Mouse (Mus musculus): ENCODE measurements around the gene Nlrp9b. TPM values are rescaled to one million over a fixed set of nuclear protein-coding genes. Genes with fewer than 3 reads are reported as not detected.

The Nlrp9b gene
- not detected for total RNA-seq (2023)

DNA sequence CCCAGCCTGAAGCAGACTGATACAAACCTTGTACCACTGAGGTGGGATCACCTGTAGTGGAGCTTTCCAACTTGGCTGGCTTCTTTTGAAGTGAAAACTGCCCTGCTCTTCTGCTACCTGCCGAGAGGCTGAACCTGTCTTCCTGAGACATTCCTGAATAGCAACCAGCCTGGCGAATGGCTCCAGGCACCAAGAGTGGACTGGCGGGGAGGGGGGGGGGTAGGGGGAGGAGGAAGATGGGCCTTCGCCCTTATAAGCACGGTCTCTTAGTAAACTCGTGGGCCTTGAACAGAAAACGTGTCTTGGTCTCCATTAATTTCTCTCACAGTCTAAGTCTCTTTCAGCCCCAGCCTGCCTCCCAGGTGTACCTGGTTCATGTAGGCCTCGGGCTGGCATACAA is at the start of gene Nlrp9b:
Nlrp9b (plus strand) TSS at position 301 of the 400 bp plus-strand sequence.

DNA sequence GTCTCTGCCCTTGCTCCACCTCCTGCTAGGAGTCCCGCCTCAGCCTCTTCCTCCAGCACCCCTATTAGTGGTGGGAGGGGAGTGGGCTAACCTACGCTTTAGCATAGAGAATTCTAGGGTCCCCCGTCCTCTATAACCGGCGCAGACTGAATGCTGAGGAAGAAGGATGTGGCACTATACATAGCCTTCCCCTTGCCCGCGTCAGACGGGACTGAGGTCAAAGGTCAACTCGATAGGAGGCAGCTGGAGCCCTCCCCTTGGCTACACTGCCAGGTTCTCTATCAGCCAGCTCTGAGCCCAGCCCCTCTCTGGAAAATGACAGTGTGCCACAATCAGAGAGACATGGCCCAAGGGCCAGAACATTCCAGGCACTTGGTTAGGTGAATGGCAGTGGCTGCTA is 40.7 kb upstream of the Nlrp9b start, which contains the start of gene Igsf23:
Igsf23 (minus strand) TSS at position 168 of the 400 bp plus-strand sequence.

DNA sequence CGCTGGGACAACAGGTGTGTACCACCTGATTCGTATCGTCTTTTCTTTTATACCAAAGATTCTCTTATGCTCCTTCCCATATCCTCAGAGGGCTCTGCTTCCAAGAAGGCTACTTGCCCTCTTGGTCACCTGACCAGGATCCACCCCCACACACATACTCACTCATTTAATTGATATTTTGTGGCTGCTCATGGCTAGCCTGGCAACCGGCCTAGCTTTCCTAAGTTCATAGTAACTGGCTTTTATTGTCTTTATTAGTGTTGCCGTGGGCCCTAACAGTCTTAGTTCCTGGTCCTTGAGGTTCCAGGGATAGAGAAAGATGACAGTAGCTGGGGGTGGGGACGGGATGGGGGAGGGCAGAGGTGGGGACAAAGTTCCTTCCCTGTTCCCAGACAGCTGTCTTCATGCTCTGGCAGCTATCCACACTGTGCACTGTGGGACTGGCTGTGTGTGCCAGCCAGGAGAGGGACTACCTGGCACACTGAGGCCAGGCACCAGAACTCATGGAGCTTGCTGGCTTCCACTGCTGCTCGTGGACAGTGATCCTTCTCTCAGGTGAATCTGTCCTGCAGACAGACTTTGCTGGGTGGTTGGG is 26.2 kb upstream of the Nlrp9b start, which contains the start of gene Ceacam20:
Ceacam20 (plus strand) TSS at position 428 of the 595 bp plus-strand sequence.

DNA sequence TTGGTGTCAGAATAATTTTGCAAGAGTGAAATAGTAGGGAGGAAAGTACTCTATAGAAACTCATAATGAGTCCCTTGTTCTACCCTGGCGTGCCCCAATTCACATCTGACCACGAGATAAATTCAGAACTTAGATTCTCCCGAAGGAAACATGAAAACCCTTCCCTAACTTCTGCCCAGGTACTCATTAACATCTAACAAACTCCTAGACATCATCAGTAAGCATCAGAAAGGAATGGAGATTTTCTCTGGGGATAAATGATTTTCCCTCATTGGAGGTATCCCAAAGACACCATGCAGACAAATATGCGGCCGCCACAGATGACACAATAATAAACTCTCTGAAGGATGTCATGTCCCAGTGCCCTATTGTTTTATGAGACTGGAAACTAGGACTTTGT is 108.1 kb downstream of the Nlrp9b start, which contains the start of gene Vmn1r91:
Vmn1r91 (plus strand) TSS at position 301 of the 400 bp plus-strand sequence.

DNA sequence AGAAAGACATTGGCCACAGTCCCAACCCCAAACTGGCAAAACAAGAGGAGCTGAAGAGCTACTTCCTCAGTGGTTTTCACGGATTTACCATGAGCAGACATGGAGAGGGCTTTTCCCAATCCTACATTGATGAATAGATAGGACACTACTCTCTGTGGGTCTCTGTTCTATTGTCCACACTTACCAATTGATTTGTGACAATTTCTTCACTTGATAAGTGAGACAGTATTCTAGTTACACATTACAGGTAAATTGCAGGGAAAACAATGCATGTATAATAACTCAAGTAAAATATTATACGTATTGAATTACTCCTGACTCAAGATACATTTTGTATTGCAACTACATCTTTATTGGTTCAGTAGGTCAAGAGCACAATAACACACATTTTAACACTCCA is 131.2 kb downstream of the Nlrp9b start, which contains the start of gene Gm16442:
Gm16442 (minus strand) TSS at position 101 of the 400 bp plus-strand sequence.

Other genes starting within 250 kb of the Nlrp9b start
- gene Nectin2, start 241.0 kb upstream of the Nlrp9b start, total RNA-seq (2023), result 0.38 TPM
- gene Bcam, start 220.4 kb upstream of the Nlrp9b start, total RNA-seq (2023), result 0.23 TPM
- gene Cblc, start 194.7 kb upstream of the Nlrp9b start, total RNA-seq (2023), result not detected
- 23.5 TPM for gene Bcl3, start 168.7 kb upstream of the Nlrp9b start, total RNA-seq (2023)
- gene Gm19345, start 139.5 kb upstream of the Nlrp9b start, total RNA-seq (2023), result not detected
- gene Ceacam16, start 130.2 kb upstream of the Nlrp9b start, total RNA-seq (2023), result 1.6 TPM
- not detected for gene Ceacam19, start 103.5 kb upstream of the Nlrp9b start, total RNA-seq (2023)
- 120 TPM for gene Pvr, start 70.3 kb upstream of the Nlrp9b start, total RNA-seq (2023)
- 11.8 TPM for gene Igsf23, start 40.7 kb upstream of the Nlrp9b start, total RNA-seq (2023)
- not detected for gene Ceacam20, start 26.1 kb upstream of the Nlrp9b start, total RNA-seq (2023)
- not detected for gene Vmn1r91, start 108.2 kb downstream of the Nlrp9b start, total RNA-seq (2023)
- gene Gm16442, start 131.1 kb downstream of the Nlrp9b start, total RNA-seq (2023), result not detected
- gene Vmn1r93, start 147.6 kb downstream of the Nlrp9b start, total RNA-seq (2023), result not detected
- not detected for gene Vmn1r94, start 176.9 kb downstream of the Nlrp9b start, total RNA-seq (2023)
- gene Vmn1r95, start 202.2 kb downstream of the Nlrp9b start, total RNA-seq (2023), result not detected
- not detected for gene Gm6164, start 214.1 kb downstream of the Nlrp9b start, total RNA-seq (2023)
- gene Gm4498, start 242.4 kb downstream of the Nlrp9b start, total RNA-seq (2023), result not detected